Mouse (Mus musculus) embryo, embryonic 11 days (tissue): Measurements from ENCODE around the gene Mettl16.

Source experiments
- DNase-seq: peaks from one replicate; pipeline ENCODE4 v3.0.0-alpha.2; 2015

Mettl16 gene

DNA sequence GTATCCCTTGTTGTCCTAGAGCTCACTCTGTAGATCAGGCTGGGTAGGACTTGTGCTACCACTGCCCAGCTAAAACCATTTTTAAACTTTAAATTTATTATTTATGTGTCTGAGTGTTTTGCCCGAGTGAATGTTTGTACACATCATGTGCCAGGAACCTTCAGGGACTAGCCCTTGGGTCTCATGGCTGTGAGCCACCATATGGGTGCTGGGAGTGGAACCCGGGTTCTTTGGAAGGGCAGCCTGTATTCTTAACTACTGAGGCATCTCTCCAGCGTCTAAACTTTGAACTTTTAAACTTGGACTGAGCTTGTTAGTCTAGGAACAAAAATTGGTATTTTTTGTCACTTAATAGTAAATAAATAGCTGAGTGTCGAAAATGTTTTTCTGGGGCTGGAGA, 22.2 kb downstream of the Mettl16 start:
- no peak for DNase-seq

- DNase-seq: no peak
Observed at GRCm38 (mm10) chr11:74800658-74801057, 30.0 kb downstream of the Mettl16 start.

DNA sequence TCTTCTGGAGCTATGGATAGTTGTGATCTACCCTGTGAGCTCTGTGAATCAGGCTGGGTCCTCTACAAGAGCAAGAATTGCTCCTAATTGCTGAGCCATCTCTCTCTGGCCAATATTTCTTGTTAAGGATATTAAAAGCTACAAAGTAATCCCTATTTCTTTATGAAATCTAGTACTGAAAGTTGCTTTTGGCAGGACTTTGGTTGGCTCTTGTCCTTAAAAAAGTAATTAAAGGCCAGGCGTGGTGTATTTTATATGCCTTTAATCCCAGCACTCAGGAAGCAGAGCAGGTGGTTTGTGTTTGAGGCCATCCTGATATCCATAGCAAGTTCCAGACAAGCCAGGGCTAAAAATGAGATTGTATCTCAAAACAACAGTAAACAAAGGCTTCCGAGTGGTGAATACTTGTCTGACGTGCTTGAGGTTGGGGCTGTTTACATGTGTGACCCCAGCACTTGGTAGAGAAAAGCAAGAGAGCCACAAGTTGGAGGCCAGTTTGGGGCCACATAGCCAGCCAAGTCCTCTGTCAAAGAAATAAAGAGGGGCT, 33.5 kb downstream of the Mettl16 start:
- DNase-seq: no peak

DNA sequence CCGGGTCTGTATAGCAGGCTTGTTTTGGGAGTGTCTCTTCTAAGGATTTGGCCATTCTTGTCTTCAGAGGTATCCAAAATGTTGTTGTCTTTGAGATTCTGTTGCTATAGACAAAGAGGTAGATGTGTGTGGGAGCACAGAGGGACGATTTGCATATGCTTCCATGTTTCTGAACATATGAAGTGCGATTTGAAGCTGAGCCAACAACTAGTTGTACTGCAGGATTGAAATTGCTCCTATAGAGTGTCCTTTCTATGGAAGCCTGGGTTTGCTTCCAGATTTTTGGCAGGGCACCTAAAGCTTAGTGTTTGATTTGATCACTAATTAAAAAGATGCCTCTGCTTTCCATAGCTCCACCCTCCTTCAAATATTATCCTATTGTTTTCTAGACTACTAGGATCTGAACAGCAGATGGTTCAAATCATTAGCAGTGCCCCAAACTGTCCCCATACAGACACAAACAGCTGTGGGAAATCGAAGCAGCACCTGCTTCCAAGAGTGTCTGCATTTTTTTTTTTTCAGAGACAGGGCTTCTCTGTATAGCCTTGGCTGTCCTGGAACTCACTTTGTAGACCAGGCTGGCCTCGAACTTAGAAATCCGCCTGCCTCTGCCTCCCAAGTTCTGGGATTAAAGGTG, 36.7 kb downstream of the Mettl16 start:
- no peak for DNase-seq

DNA sequence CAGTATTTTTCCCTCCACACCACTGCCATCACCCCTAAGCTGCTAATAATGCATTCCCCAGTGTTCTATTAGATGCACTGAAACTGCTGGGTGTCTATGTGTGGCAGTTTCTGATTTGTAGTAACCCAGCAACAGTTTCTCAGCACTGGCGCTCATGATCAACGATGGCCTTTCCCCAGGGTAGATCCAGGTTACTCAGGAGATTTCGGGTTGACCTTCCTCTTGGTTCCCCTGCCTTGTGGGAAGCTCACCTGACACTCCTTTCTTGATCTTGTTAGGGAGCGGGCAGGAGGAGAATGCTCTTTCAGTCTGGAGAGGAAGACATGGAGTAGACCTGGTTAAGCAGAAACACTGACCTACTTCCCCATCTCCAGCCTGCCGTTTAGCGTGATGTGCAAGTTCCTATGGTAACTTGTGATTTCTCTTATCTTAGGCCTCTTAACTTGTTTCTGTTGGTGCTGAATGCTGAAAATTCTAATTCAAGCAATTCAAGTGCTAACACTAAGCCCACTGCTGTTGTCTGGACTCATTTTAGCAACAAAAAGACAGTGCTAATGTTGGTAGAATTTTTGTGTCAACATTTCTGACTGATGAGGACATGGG, 37.7 kb downstream of the Mettl16 start:
- DNase-seq: no peak

DNA sequence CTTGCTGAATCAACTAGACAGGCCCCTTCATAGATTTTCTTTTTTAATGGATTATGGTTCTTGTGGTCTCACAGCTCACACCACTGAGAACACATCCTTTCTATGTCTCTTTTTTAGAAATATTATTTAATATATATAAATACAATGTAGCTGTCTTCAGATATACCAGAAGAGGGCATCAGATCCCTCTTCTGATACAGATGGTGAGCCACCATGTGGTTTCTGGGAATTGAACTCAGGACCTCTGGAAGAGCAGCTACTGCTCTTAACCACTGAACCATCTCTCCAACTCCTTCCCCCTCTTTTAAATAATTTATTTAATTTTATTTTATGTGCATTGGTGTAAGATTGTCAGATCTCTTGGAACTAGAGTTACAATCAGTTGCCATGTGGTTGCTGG, 39.5 kb downstream of the Mettl16 start:
- no peak for DNase-seq

DNA sequence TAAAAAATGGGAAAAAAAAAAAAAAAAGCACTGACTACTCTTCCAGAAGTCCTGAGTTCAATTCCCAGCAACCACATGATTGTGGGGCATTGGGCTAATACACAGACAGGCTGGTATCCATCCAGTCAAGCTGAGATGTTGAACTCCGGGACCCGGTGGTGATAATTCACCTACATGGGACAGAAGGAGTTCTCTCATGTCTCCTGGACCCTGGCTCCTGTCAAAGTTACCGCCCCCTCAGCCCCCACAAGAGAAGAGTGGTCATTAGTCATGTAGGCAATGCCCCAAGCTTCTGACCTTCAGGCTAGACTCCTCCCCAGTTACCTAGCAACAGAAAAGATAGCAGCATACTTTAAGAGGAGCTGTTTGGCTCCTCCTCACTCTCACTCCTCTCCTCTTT, 40.4 kb downstream of the Mettl16 start:
- peak; percentile 19 for DNase-seq

- DNase-seq: no peak
Observed at GRCm38 (mm10) chr11:74811538-74811937, 40.9 kb downstream of the Mettl16 start.

GRCm38 (mm10) chr11:74815795-74816194, 45.2 kb downstream of the Mettl16 start:
- DNase-seq: no peak

DNA sequence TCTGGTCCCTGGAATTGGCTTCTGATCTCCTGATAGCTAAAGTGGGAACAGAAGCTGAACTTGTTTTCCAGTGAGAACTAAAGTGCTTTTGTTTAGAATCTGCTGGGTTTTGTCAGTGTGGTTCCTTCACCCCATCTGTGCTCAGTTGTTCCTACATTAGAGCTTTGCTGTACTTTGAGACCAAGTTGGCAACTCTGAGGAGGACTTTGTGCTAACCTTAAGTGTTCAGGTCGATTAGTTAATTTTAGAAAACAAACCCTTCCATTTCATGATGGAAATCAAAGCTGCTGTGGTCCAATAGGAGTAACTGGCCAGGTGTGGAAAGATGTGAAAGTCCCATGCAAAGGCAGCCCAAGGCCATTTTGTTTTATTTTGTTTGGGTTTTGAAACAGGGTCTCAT, 50.3 kb downstream of the Mettl16 start:
- DNase-seq: no peak

- DNase-seq: peak; percentile 28
Observed at GRCm38 (mm10) chr11:74821463-74821862, 50.8 kb downstream of the Mettl16 start.

GRCm38 (mm10) chr11:74822746-74823440, 52.3 kb downstream of the Mettl16 start:
- no peak for DNase-seq

- DNase-seq: no peak
Observed at GRCm38 (mm10) chr11:74826151-74826550, 55.5 kb downstream of the Mettl16 start.

DNA sequence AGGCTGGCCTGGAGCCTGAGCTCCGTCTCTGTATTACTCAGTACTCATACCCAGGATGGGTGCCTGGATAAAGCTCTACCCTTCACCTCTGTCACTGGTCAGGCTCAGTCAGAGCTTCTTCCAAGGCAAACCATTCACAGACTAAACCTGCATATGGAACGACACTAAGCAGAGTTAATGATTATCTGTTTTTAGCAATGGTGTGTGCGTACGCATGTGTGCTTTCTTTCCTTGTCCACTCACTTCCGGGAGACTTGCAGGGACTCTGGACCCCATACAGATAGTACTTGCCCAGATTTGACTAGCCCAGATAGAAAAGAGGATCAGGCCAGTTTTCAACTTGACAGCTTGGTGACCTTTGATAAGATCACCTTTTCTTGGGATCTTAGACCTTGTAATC, 56.1 kb downstream of the Mettl16 start:
- DNase-seq: no peak

DNA sequence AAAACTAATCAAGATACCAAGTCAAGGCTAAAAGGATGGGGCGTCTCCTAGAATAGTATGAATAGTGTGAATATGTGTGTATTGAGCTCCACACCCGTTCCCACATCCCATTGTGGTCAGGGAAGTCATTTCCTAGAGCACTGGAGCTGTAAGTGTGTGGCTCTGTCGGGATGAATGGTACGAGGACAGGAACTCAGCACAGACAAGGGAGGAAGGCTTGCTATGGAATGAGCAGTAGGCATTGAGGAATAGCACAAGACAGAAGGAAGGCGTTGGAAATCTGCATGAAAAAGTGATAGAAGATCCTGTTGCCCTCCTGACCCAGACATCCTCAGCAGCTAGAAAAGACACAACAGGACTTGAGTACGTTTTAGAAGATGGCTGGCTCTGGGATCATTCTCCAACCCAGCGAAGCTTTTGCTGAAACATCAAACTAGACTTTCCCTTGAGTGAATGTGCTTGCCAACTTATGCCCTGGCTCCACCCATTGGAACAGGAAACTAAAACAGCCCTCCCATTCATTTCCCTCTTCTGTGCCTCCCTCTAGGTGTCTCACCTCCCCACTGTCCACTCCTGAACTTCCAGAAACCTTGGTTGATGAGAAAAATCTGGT, 57.3 kb downstream of the Mettl16 start:
- DNase-seq: no peak

DNA sequence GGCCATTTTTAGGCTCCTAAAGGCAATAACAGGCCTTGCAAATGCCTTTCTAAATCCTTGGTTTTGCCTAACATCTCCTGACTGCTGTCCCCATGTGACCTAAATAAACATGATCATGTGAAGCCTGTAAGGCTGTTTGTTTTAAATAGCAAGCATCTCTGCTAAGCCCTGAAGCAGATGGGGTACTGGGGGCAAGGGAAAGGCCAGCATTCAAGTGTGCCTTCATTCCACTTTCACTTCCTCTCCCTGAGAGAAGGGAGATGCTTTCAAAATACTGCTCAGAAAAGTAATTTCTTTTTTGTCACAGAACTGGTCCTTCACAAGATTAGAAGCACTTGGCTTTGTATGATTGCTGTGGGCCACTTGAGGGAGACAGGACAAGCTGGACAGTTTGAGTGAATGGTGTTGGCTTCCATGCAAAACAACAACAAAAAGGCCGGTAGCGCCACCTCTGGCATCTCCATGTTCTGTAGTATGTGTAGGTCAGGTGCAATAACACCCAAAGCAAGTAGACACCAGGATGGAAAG, 57.8 kb downstream of the Mettl16 start:
- no peak for DNase-seq

DNA sequence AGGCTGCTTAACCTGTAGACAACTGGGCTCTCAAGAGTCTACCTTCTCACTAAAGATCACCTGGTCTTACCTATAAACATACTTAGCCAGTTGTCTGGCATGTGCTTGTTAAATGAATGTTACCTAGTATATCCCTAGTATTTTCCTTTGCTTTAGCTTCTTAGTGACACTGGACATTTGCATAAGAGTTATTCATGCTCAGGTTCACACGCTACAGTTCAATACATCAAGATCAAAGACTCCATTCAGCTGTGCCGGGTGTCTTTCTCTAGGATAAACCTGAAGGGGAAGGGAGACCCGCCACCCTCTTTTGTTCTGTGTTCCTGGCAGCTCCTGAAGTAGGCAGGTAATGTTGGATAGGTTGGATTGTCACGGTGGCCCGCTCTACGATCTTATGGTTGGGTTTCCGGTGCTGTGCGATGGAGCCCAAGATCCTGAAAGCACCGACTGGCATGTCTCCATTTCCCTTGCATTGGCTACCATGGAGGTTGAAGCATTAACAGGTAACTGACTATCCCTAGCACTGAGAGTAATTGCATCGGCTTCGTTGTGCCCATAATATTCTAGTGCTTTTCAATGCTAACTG, 58.4 kb downstream of the Mettl16 start:
- no peak for DNase-seq

GRCm38 (mm10) chr11:74829812-74830211, 59.2 kb downstream of the Mettl16 start:
- DNase-seq: peak; percentile 93

DNA sequence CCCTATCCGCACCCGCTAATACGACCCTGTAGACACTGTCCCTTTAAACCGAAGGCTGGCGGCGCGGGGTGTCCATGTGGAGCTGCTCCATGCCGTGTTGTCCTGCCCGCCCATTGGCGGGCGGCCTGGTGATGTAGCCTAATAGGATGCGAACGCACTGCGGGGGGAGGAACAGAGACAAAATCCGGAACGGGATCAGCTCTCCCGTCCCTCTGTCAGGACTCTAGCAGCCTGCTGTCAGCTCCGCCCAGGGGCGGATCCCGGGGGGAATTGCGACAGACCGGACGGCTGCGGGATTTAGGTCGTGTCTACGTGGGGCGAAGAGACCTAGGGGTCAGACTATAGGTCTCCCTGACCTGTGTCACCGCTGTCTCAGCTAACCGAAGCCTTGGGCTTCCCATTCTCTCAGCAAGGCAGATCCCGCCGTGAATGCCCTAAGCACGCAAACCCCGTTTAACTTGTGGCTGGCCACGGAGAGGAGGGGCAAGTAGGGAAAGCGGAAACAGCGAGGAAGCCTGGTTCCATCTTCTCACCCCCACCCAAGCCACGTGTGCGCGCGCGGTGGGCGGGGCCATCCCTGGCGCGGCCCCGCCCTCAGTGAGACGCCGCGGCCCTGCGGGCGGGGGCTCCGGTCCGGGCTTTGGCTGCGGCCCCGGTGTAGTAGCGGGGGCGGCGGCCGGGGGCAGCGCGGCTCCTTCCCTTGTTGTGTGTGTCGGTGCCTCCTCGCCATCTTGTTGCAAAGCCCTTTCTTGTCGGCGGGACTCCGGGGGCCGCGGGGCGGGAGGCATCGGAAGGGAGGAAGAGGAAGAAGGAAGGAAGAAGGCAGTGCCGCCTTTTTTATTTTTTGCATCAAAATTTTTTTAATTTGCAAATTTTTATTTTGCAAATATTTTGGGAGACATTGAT, 59.9 kb downstream of the Mettl16 start, which contains the start of gene Mnt:
TSS of gene Mnt (plus strand) at position 665 of the 906 bp plus-strand sequence.
- peak; percentile 98 for DNase-seq

- DNase-seq: peak; percentile 72
Observed at GRCm38 (mm10) chr11:74831191-74831605, 60.6 kb downstream of the Mettl16 start.

GRCm38 (mm10) chr11:74831606-74832451, 61.2 kb downstream of the Mettl16 start:
- DNase-seq: peak; percentile 99
